18 mouse cellular contexts compared by ENCODE assay signal in genomic region chr8:78946085-78946484, GRCm38 (mm10).
A peak's percentile ranks its signal among the peaks of the same experiment; 100 is the strongest.
DNase-seq lines count a peak whose midpoint lies in the region; ATAC-seq lines count a peak whose summit lies in the region.
"Had no signal": no experiment of that assay in that cellular context is flagged by ENCODE, and none has a peak within 500 bp of the region (broad histone marks: within the 10 kb centered on the region; RNA-seq: fewer than 3 reads in every experiment).

No protein-coding gene starts in this region.

- H3K27ac ChIP-seq in stomach, embryonic 14.5 days (ENCODE audit: low read length) = no peak overlapping the region
- no peak overlapping the region for H3K27ac ChIP-seq in stomach, embryonic 16.5 days (ENCODE audit: low read length)
- H3K27ac ChIP-seq: embryonic facial prominence, embryonic 10.5 days; embryonic facial prominence, embryonic 12.5 days; forebrain, embryonic 13.5 days; forebrain, embryonic 15.5 days had no signal

- H3K4me2 ChIP-seq in stomach, embryonic 14.5 days (replicated peaks; ENCODE audit: low read depth, low read length) = no peak overlapping the region
- H3K4me2 ChIP-seq in stomach, embryonic 16.5 days (ENCODE audit: low read depth, low read length) = no peak overlapping the region
- H3K4me2 ChIP-seq: embryonic facial prominence, embryonic 12.5 days; forebrain, embryonic 13.5 days; forebrain, embryonic 15.5 days had no signal

- H3K9ac ChIP-seq in stomach, embryonic 14.5 days (replicated peaks; ENCODE audit: low read depth, low read length) = no peak overlapping the region
- H3K9ac ChIP-seq in stomach, embryonic 16.5 days (ENCODE audit: low read length) = no peak overlapping the region
- H3K9ac ChIP-seq: embryonic facial prominence, embryonic 12.5 days; forebrain, embryonic 13.5 days; forebrain, embryonic 15.5 days; forebrain, postnatal 0 days had no signal

- ATAC-seq in stomach, embryonic 14.5 days (ENCODE audit: insufficient number of reproducible peaks, insufficient read depth, low FRiP score, low read depth) = peak; percentile 67; the same call in 1 of the 2 replicates
- peak; percentile 69; the same call in 1 of the 2 replicates for ATAC-seq in stomach, embryonic 16.5 days (ENCODE audit: insufficient read depth, low FRiP score)
- no peak for ATAC-seq in CD4-positive, CD25-positive, alpha-beta regulatory T cell, adult 4 months
- ATAC-seq: forebrain, embryonic 13.5 days; forebrain, embryonic 15.5 days; forebrain, postnatal 0 days had no signal

- no peaks in the 10 kb centered on the region for H3K9me3 ChIP-seq in stomach, embryonic 14.5 days (ENCODE audit: control insufficient read depth, low read depth, low read length)
- H3K9me3 ChIP-seq in stomach, embryonic 16.5 days (replicated peaks; ENCODE audit: control insufficient read depth, low read length) = no peaks in the 10 kb centered on the region
- H3K9me3 ChIP-seq: embryonic facial prominence, embryonic 10.5 days; embryonic facial prominence, embryonic 12.5 days; forebrain, embryonic 13.5 days; forebrain, embryonic 15.5 days had no signal

- H3K36me3 ChIP-seq in stomach, embryonic 14.5 days (ENCODE audit: control insufficient read depth, insufficient read depth, low read length) = no peaks in the 10 kb centered on the region
- H3K36me3 ChIP-seq in stomach, embryonic 16.5 days (ENCODE audit: control insufficient read depth, insufficient read depth, low read length) = no peaks in the 10 kb centered on the region
- H3K36me3 ChIP-seq: embryonic facial prominence, embryonic 10.5 days; embryonic facial prominence, embryonic 12.5 days; forebrain, embryonic 15.5 days had no signal

- H3K4me1 ChIP-seq in stomach, embryonic 14.5 days (ENCODE audit: control insufficient read depth, insufficient read depth, low read length) = no peaks in the 10 kb centered on the region
- H3K4me1 ChIP-seq in stomach, embryonic 16.5 days (ENCODE audit: control insufficient read depth, insufficient read depth, low read length) = no peaks in the 10 kb centered on the region
- H3K4me1 ChIP-seq: embryonic facial prominence, embryonic 10.5 days; embryonic facial prominence, embryonic 12.5 days; forebrain, embryonic 13.5 days; forebrain, embryonic 15.5 days had no signal

- WGBS in stomach, embryonic 14.5 days = 58% methylated on average over 2 of the region's 2 CpGs
- 49% methylated on average over 2 of the region's 2 CpGs for WGBS in stomach, embryonic 16.5 days

- H3K4me3 ChIP-seq in stomach, embryonic 14.5 days (ENCODE audit: low read depth, low read length) = no peak overlapping the region
- H3K4me3 ChIP-seq in stomach, embryonic 16.5 days (replicated peaks; ENCODE audit: low read length) = no peak overlapping the region
- H3K4me3 ChIP-seq: embryonic facial prominence, embryonic 10.5 days; embryonic facial prominence, embryonic 12.5 days; forebrain, embryonic 13.5 days; forebrain, embryonic 15.5 days had no signal

- no peaks in the 10 kb centered on the region for H3K27me3 ChIP-seq in stomach, embryonic 14.5 days (ENCODE audit: control insufficient read depth, insufficient read depth, low read length)
- no peaks in the 10 kb centered on the region for H3K27me3 ChIP-seq in stomach, embryonic 16.5 days (ENCODE audit: control insufficient read depth, insufficient read depth, low read length)
- H3K27me3 ChIP-seq: embryonic facial prominence, embryonic 12.5 days; forebrain, embryonic 13.5 days; forebrain, embryonic 15.5 days had no signal

- DNase-seq in cerebellum, postnatal 14 days = no peak
- DNase-seq in frontal cortex, postnatal 14 days (ENCODE audit: low spot score in 2 of 2) = no peak
- DNase-seq: adrenal gland, adult 2 months; adrenal gland, postnatal 10 days; adrenal gland, postnatal 25 days; cerebellum, adult 11 months; cerebellum, adult 18-20 months; cerebellum, adult 8-10 months; cerebellum, adult 9-11 months; cerebellum, postnatal 25 days; forebrain, postnatal 0 days had no signal
